Mouse (Mus musculus) limb, embryonic 14.5 days (tissue): ENCODE data around the gene Pnrc2. TPM values are rescaled to one million over a fixed set of nuclear protein-coding genes. Genes with fewer than 3 reads are reported as not detected.

Experiments used
- ATAC-seq: fragments of 200-750 bp; cut with Nextera tagmentation; 2 replicates; pipeline ENCODE4 v1.8.0; 2017; ENCODE audit warnings: low read depth, moderate number of reproducible peaks, moderate TSS enrichment; ENCODE audit not compliant: low FRiP score
- DNase-seq: peaks from one replicate; pipeline ENCODE4 v3.0.0-alpha.2; 2015; ENCODE audit warnings: low spot score
- H3K27ac ChIP-seq: fragments of 300-500 bp; sonication (generic); replicated peaks from 2 replicates; pipeline ENCODE4 v1.5.1; 2014; ENCODE audit warnings: low read depth, mild to moderate bottlenecking, low read length, moderate library complexity, mixed read lengths
- H3K27me3 ChIP-seq: fragments of 300-500 bp; sonication (generic); 2 replicates; pipeline ENCODE4 v1.6.1; 2014; ENCODE audit warnings: low read length, mixed read lengths; ENCODE audit not compliant: control insufficient read depth, insufficient read depth
- H3K36me3 ChIP-seq: fragments of 300-500 bp; sonication (generic); 2 replicates; pipeline ENCODE4 v1.6.1; 2014; ENCODE audit warnings: mild to moderate bottlenecking, low read length, moderate library complexity, mixed read lengths; ENCODE audit not compliant: control insufficient read depth, insufficient read depth
- H3K4me1 ChIP-seq: fragments of 300-500 bp; sonication (generic); 2 replicates; pipeline ENCODE4 v1.6.1; 2014; ENCODE audit warnings: antibody characterized with exemption, low read length, mixed read lengths; ENCODE audit not compliant: control insufficient read depth, insufficient read depth
- H3K4me2 ChIP-seq: fragments of 300-500 bp; sonication (generic); replicated peaks from 2 replicates; pipeline ENCODE4 v1.6.1; 2014; ENCODE audit warnings: low read depth, mild to moderate bottlenecking, low read length, moderate library complexity; ENCODE audit not compliant: severe bottlenecking
- H3K4me3 ChIP-seq: fragments of 300-500 bp; sonication (generic); replicated peaks from 2 replicates; pipeline ENCODE4 v1.5.1; 2014; ENCODE audit warnings: low read length
- H3K9ac ChIP-seq: fragments of 300-500 bp; sonication (generic); 2 replicates; pipeline ENCODE4 v1.6.1; 2014; ENCODE audit warnings: mild to moderate bottlenecking, low read depth, low read length, moderate library complexity; ENCODE audit not compliant: severe bottlenecking
- H3K9me3 ChIP-seq: fragments of 300-500 bp; sonication (generic); 2 replicates; pipeline ENCODE4 v1.6.1; 2016; ENCODE audit warnings: low read length; ENCODE audit not compliant: control insufficient read depth
- POLR2A ChIP-seq: fragments of 200-500 bp; IDR thresholded peaks from 2 replicates; pipeline ENCODE4 v1.8.0; 2012; ENCODE audit warnings: inconsistent platforms, mild to moderate bottlenecking, moderate library complexity, borderline replicate concordance; ENCODE audit not compliant: insufficient read depth, insufficient read length; ENCODE audit errors: extremely low read depth
- whole genome bisulfite sequencing: fragments of 180-500 bp; shearing (Covaris S2); extraction: QIAGEN DNeasy Blood & Tissue Kit; methylation state at CpG from one replicate; pipeline ENCODE4 v1.1.7; 2014; 5-methylcytosine and 5-hydroxymethylcytosine counted together
- polyA plus RNA-seq, 2 experiments: library from polyadenylated mRNA; depleted of rRNA in 1 of 2; stranded (reverse) in 1 of 2; unstranded in 1 of 2; fragments of >200 nt; fragmentation: Nextera tagmentation in 1 of 2; extraction: Ambion mirVana in 1 of 2; gene quantifications; 2 replicates each; pipeline versions ENCODE4 v1.2.1 to v1.2.3; 2012 to 2014

The Pnrc2 gene
- polyA plus RNA-seq, 2 experiments, result 105 to 165 TPM

DNA sequence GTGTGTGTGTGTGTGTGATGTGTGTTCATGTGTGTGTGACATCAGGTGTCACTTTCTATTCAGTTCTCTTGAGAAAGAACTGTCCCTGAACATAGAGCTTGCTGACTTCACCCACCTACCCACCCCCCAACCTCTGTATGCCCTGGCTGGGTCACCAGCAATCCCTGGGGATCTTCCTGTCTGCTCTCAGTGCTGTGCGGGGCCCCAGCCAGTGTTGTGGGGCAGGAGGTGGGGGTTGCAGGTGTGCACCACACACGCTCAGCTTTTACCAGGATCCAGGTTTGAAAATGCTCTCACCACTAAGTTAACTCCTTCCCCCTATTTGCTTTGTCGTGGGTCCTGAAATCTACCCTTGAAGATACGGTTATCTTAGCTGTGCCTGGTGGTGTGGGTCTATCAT lies 12.5 kb upstream of the Pnrc2 start:
- no peak for TF ChIP-seq POLR2A
- Histone ChIP-seq H3K4me1 (0 out of 2 replicates have a peak, but pooled peaks cover 2% of the 10 kb centered on the region), H3K4me2 (no peak overlapping the region), H3K9ac (no peak overlapping the region), H3K27ac (no peak overlapping the region), H3K27me3 (no peaks in the 10 kb centered on the region), H3K9me3 (no peaks in the 10 kb centered on the region), H3K4me3 (no peak overlapping the region), H3K36me3 (no peaks in the 10 kb centered on the region)
- ATAC-seq (no peak), DNase-seq (no peak)
- WGBS, result 85% methylated on average over 4 of the region's 4 CpGs

DNA sequence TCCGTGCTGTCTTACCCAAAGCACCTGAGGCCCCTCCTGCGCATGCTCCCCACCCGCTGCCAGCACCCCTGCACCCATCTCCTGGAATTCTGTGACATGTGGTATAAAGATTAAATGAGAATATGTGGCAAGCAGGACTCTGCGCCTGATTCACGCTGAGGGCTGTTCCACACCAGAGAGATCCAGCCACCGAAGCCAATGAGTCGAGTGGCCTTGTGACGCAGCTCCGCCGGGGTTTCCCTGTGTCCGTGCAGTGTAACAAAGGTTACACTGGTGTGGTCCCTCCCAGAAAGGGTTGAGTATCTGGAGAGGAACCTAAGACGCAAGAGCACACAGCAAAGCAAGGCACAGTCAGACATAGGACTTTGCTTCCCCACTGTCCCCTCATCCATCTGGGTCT lies 12.0 kb upstream of the Pnrc2 start:
- H3K36me3 ChIP-seq, result no peaks in the 10 kb centered on the region
- H3K27me3 ChIP-seq, result no peaks in the 10 kb centered on the region
- no peaks in the 10 kb centered on the region for H3K9me3 ChIP-seq
- no peak overlapping the region for H3K27ac ChIP-seq
- no peak overlapping the region for H3K4me3 ChIP-seq
- DNase-seq, result no peak
- H3K4me1 ChIP-seq, result 0 out of 2 replicates have a peak, but pooled peaks cover 2% of the 10 kb centered on the region
- no peak overlapping the region for H3K9ac ChIP-seq
- no peak for ATAC-seq
- H3K4me2 ChIP-seq, result no peak overlapping the region
- WGBS, result 90% methylated on average over 12 of the region's 12 CpGs
- no peak for TF ChIP-seq POLR2A

DNA sequence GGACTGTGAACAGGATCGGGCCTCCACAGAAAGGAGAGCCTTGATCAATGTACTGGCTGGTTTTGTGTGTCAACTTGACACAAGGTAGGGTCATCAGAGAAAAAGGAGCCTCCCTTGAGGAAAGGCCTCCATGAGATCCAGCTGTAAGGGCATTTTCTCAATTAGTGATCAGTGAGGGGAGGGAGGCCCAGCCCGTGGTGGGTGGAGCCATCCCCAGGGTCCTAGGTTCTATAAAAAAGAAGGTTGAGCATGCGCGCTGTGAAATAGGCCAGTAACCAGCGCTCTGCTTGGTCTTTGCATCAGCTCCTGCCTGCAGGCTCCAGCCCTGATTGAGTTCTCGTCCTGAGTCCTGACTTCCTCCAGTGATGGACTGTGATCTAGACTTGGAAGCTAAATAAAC lies 10.9 kb upstream of the Pnrc2 start:
- ATAC-seq (no peak), DNase-seq (no peak)
- Histone ChIP-seq H3K27me3 (no peaks in the 10 kb centered on the region), H3K4me1 (0 out of 2 replicates have a peak, but pooled peaks cover 2% of the 10 kb centered on the region), H3K36me3 (no peaks in the 10 kb centered on the region), H3K9ac (no peak overlapping the region), H3K4me3 (no peak overlapping the region), H3K4me2 (no peak overlapping the region), H3K9me3 (no peaks in the 10 kb centered on the region), H3K27ac (no peak overlapping the region)
- WGBS, result 34% methylated on average over 6 of the region's 6 CpGs
- TF ChIP-seq POLR2A, result no peak

GRCm38 (mm10) chr4:135883881-135884516 lies 10.3 kb upstream of the Pnrc2 start:
- TF ChIP-seq POLR2A, result no peak
- ATAC-seq (no peak), DNase-seq (no peak)
- no peak overlapping the region for H3K4me3 ChIP-seq
- H3K9ac ChIP-seq, result no peak overlapping the region
- no peak overlapping the region for H3K4me2 ChIP-seq
- 0 out of 2 replicates have a peak, but pooled peaks cover 2% of the 10 kb centered on the region for H3K4me1 ChIP-seq
- no peaks in the 10 kb centered on the region for H3K27me3 ChIP-seq
- H3K36me3 ChIP-seq, result no peaks in the 10 kb centered on the region
- WGBS, result 61% methylated on average over 7 of the region's 7 CpGs
- no peak overlapping the region for H3K27ac ChIP-seq
- H3K9me3 ChIP-seq, result no peaks in the 10 kb centered on the region

DNA sequence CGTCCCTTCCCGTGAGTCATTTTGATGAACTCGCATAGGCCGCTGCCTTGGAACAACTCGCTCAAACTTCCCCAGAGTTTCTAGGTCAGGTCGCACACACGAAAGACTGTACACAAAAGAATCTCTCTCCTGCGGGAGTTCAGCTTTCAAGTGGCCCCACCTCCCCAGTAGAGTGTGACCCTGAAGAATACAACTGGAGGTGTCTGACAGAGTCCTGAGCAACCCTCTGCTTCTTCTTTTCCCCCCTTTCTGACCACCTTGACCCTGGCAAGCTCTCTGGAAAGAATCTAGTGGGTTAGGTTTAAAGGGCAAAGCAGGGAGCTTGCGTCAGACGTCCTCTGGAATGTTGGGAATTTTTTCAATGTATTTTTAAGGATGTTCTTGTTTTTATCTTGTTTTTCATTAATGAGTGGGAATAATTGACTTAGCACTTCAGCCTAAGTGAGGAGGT lies 9.8 kb upstream of the Pnrc2 start:
- Histone ChIP-seq H3K9me3 (no peaks in the 10 kb centered on the region), H3K4me3 (no peak overlapping the region), H3K27ac (no peak overlapping the region), H3K9ac (no peak overlapping the region), H3K27me3 (no peaks in the 10 kb centered on the region), H3K4me2 (no peak overlapping the region), H3K36me3 (no peaks in the 10 kb centered on the region), H3K4me1 (0 out of 2 replicates have a peak, but pooled peaks cover 2% of the 10 kb centered on the region)
- DNase-seq (no peak), ATAC-seq (no peak)
- no peak for TF ChIP-seq POLR2A
- 51% methylated on average over 10 of the region's 10 CpGs for WGBS
